Mouse (Mus musculus) megakaryocyte, embryonic 14.5 days (primary cell): ENCODE results near the gene Etv2.

ENCODE experiments used
- FLI1 ChIP-seq: IDR thresholded peaks from 2 replicates; pipeline ENCODE4 v1.6.1; 2012; ENCODE audit warnings: low read length, inconsistent platforms, mixed read lengths
- GATA1 ChIP-seq: IDR thresholded peaks from 3 replicates; pipeline ENCODE4 v1.6.1; 2012; ENCODE audit warnings: mixed read lengths, low read length, inconsistent platforms, borderline replicate concordance

DNA sequence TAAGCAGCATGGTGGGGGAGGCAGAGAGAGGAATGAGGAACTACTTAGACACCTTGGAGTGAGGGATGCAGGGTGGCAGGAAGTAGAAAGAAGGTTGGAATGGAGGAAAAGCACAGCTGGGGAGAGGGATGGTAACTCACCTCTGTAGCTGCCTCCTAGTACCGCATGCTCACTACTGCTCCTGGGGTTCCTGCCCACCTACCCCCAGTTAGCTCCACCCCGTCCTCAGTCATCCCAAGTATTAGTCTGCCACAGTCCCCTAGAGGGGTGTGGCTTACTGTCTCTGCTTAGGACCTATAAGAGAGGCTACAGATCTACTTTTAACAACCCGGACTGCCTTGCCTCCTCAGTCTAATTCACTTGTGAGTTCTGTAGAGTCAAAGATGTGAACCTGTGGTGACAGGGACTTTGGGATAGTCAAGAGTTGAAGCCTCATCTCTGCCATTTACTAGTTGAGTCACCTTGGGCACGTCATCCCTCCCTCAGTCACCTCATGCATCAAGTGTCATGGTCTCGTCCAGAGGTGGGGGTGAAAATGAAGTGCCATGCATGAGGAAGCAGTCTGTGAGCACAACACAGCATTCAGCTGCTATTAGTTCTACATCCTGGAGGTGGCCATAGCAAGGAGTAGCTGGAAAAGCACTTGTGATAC, 42.8 kb downstream of the Etv2 start:
- TF ChIP-seq FLI1, result no peak
- TF ChIP-seq GATA1, result no peak
